Mouse (Mus musculus): Measurements from ENCODE around the gene Grm1. TPM values are rescaled to one million over a fixed set of nuclear protein-coding genes. Genes with fewer than 3 reads are reported as not detected.

Gene Grm1
- polyA plus RNA-seq, 1 experiment from 2014 or later = not detected

DNA sequence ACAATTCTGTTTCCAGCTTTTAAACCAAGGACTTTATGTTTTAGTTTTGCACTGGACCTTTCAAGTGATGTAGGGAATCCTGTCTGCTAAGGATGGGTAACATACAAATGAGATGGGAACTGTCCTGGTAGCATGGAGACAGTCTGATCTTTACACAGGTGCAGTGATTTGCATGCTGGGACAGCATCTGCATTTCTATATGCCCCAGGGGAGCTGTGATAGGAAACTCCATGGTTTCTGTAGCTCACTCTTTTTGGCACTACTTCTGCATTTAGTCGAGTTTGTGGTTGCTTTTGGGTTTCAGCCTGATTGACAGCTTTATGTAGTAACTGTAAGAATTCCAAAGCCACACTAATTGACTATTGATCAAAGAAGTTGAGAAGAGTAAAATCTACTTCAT, 381.3 kb downstream of the Grm1 start:
- H3K27ac ChIP-seq (ENCODE audit: low read length) = no peak overlapping the region
- 15% methylated on average over 1 of the region's 1 CpGs for WGBS (ENCODE audit: insufficient replicate concordance)
- H3K4me3 ChIP-seq (ENCODE audit: low read depth, low read length) = no peak overlapping the region
- H3K4me1 ChIP-seq (ENCODE audit: control insufficient read depth, low read depth, low read length) = no peaks in the 10 kb centered on the region
- ATAC-seq (ENCODE audit: low read depth) = no peak
- no peaks in the 10 kb centered on the region for H3K9me3 ChIP-seq (replicated peaks; ENCODE audit: control insufficient read depth, low read length)
- H3K27me3 ChIP-seq (ENCODE audit: control insufficient read depth, insufficient read depth, low read depth, low read length) = no peaks in the 10 kb centered on the region
- no peak overlapping the region for H3K4me2 ChIP-seq (ENCODE audit: low read depth, low read length)
- H3K9ac ChIP-seq (ENCODE audit: low read depth, low read length) = no peak overlapping the region
- H3K36me3 ChIP-seq (ENCODE audit: control insufficient read depth, insufficient read depth) = no peaks in the 10 kb centered on the region

DNA sequence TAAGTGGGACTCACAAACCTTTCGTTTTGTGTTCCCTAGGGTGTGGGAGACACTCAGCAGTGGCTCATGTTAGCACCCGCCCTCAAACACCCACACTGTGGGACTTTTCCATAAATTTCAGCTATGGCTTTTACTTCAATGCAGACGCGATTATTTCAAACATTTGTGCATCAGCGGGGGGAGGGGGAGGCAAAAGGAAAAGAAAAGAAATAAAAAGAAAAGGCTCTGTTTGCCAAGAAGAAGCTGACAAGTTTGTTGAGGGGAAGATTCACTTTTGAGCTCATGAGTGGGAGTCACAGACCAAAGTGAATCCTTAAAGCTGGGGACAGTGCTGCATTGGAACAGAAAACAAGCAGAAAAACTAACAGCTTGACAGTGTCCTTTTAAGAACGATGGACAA, 384.7 kb downstream of the Grm1 start:
- no peak overlapping the region for H3K4me3 ChIP-seq (ENCODE audit: low read depth, low read length)
- no peak overlapping the region for H3K27ac ChIP-seq (ENCODE audit: low read length)
- H3K4me1 ChIP-seq (ENCODE audit: control insufficient read depth, low read depth, low read length) = no peaks in the 10 kb centered on the region
- 65% methylated on average over 6 of the region's 6 CpGs for WGBS (ENCODE audit: insufficient replicate concordance)
- no peak for ATAC-seq (ENCODE audit: low read depth)
- no peaks in the 10 kb centered on the region for H3K27me3 ChIP-seq (ENCODE audit: control insufficient read depth, insufficient read depth, low read depth, low read length)
- H3K9me3 ChIP-seq (replicated peaks; ENCODE audit: control insufficient read depth, low read length) = no peaks in the 10 kb centered on the region
- no peak overlapping the region for H3K9ac ChIP-seq (ENCODE audit: low read depth, low read length)
- no peaks in the 10 kb centered on the region for H3K36me3 ChIP-seq (ENCODE audit: control insufficient read depth, insufficient read depth)
- H3K4me2 ChIP-seq (ENCODE audit: low read depth, low read length) = no peak overlapping the region

DNA sequence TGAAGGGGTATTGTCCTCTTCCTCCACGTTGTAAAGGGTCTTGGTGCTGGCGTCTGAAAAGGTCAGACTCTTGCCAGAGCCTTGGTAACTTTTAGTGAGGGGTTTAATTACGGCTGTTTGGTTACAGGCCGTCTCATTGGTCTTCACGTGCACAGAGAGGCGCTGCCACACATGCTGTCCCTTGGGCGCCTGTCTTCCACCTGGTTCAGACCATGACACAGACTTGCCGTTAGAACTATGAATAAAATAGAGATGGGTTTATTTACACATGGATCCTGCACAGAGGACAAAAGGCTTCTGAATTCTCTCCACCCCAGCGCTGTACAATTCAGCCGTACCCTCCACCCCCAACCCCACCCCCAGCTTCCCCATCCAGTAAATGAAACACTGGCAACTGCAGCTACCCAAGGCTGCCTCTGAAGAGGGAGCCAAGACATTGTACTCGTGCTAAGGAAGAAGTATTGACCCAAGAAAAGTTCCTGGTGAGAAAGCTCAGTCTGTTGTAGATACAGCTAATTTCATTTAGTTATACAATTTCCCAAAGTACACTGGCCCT, 392.4 kb downstream of the Grm1 start:
- Histone ChIP-seq H3K4me3 (ENCODE audit: low read depth, low read length) (no peak overlapping the region), H3K9ac (ENCODE audit: low read depth, low read length) (no peak overlapping the region), H3K9me3 (replicated peaks; ENCODE audit: control insufficient read depth, low read length) (no peaks in the 10 kb centered on the region)

DNA sequence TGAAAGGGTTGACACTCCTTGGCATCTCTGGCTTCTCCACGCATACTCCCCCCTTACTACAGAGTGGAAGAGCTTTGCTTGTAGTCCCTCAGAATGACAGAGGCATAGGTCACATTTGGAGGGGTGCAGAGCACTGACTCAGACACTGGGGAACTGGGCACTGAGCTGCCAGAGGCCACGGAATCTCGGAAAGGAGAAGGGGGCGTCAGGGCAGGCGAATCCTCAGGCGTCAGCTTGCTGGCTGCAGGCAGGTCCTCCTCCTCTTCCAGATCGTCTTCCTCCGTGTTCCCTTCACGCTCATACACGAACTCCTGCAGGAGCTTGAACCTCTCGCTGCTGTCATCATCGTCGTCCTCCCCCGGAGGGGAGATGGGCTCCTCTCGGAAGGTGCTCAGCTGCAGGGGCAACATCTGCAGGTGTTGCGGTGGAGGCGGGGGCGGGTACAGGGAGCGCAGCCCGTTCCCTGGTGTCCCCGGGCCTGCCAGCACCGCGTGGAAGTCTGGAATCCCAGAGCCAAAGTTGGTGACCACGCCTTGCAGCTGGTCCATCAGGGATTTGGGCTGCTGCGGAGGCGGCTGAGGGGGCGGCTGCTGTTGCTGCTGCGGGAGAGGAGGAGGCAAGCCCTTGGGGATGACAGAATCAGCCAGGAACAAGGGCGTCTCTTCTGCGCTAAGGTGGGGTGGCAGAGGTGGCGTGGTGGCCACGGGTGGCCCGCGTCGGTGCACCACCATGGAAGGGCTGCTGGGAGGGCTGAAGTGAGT, 393.1 kb downstream of the Grm1 start:
- 4% methylated on average over 35 of the region's 35 CpGs for WGBS (ENCODE audit: insufficient replicate concordance)
- Histone ChIP-seq H3K9ac (ENCODE audit: low read depth, low read length) (no peak overlapping the region), H3K4me3 (ENCODE audit: low read depth, low read length) (no peak overlapping the region), H3K9me3 (replicated peaks; ENCODE audit: control insufficient read depth, low read length) (no peaks in the 10 kb centered on the region), H3K27me3 (ENCODE audit: control insufficient read depth, insufficient read depth, low read depth, low read length) (no peaks in the 10 kb centered on the region), H3K36me3 (ENCODE audit: control insufficient read depth, insufficient read depth) (no peaks in the 10 kb centered on the region), H3K27ac (ENCODE audit: low read length) (no peak overlapping the region), H3K4me2 (ENCODE audit: low read depth, low read length) (no peak overlapping the region), H3K4me1 (ENCODE audit: control insufficient read depth, low read depth, low read length) (no peaks in the 10 kb centered on the region)
- no peak for ATAC-seq (ENCODE audit: low read depth)

More for the DNA sequence above, 392.4 kb downstream of the Grm1 start:
- H3K4me2 ChIP-seq (ENCODE audit: low read depth, low read length) = no peak overlapping the region
- no peaks in the 10 kb centered on the region for H3K27me3 ChIP-seq (ENCODE audit: control insufficient read depth, insufficient read depth, low read depth, low read length)
- H3K4me1 ChIP-seq (ENCODE audit: control insufficient read depth, low read depth, low read length) = no peaks in the 10 kb centered on the region
- ATAC-seq (ENCODE audit: low read depth) = no peak
- no peak overlapping the region for H3K27ac ChIP-seq (ENCODE audit: low read length)
- 19% methylated on average over 11 of the region's 11 CpGs for WGBS (ENCODE audit: insufficient replicate concordance)
- no peaks in the 10 kb centered on the region for H3K36me3 ChIP-seq (ENCODE audit: control insufficient read depth, insufficient read depth)

DNA sequence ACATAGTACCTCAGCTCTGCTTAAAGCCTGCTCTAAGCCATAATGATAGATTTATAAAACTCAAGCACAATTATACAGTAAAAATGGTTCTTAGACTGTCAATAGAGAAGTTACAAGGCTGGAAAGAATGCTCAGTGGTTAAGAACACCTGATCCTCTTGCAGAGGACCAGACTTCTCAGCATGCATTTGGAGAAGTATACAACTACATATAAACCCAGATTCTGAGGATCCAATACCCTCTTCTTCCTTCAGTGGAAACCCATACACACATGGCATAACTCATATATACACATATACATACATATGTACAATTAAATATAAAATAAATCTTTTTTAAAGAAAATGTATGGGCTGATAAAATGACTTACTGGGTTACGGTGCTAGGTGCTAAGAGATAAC, 401.1 kb downstream of the Grm1 start, which contains the start of gene Gm10944:
Gm10944 (plus strand) TSS at position 301 of the 400 bp plus-strand sequence.
- ATAC-seq (ENCODE audit: low read depth) = no peak

DNA sequence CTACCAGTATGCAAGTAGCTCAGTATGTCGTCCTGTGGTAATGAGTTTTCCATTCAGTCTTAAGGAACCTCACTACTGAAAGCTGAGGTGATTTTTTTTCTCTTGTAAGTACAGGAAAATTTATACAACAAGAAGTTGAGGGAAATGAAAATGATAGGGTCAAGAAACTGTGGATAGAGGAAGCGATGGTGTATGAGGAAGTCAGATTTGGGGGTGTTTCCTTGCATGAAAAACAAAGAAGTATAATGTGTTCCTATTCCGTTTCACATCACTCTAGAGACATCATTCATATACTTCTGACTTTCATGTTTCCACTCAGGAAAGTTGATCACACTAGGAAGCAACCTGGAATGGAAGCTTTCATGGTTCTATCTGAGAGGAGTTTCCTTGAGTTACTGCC, 422.2 kb downstream of the Grm1 start:
- H3K9ac ChIP-seq (ENCODE audit: low read depth, low read length) = no peak overlapping the region
- no peak overlapping the region for H3K4me3 ChIP-seq (ENCODE audit: low read depth, low read length)
- no peaks in the 10 kb centered on the region for H3K4me1 ChIP-seq (ENCODE audit: control insufficient read depth, low read depth, low read length)
- H3K9me3 ChIP-seq (replicated peaks; ENCODE audit: control insufficient read depth, low read length) = no peaks in the 10 kb centered on the region
- 33% methylated on average over 3 of the region's 3 CpGs for WGBS (ENCODE audit: insufficient replicate concordance)
- no peaks in the 10 kb centered on the region for H3K36me3 ChIP-seq (ENCODE audit: control insufficient read depth, insufficient read depth)
- ATAC-seq (ENCODE audit: low read depth) = no peak
- H3K27ac ChIP-seq (ENCODE audit: low read length) = no peak overlapping the region
- H3K27me3 ChIP-seq (ENCODE audit: control insufficient read depth, insufficient read depth, low read depth, low read length) = no peaks in the 10 kb centered on the region
- H3K4me2 ChIP-seq (ENCODE audit: low read depth, low read length) = no peak overlapping the region

More for the DNA sequence above, 401.1 kb downstream of the Grm1 start, which contains the start of gene Gm10944:
- no peak within 1 kb of the TSS for H3K9ac ChIP-seq (ENCODE audit: low read depth, low read length)
- no peaks in the 10 kb centered on the region for H3K4me1 ChIP-seq (ENCODE audit: control insufficient read depth, low read depth, low read length)
- no peaks in the 10 kb centered on the region for H3K27me3 ChIP-seq (ENCODE audit: control insufficient read depth, insufficient read depth, low read depth, low read length)
- no peak within 1 kb of the TSS for H3K4me3 ChIP-seq (ENCODE audit: low read depth, low read length)
- H3K27ac ChIP-seq (ENCODE audit: low read length) = no peak within 1 kb of the TSS
- no peak within 1 kb of the TSS for H3K4me2 ChIP-seq (ENCODE audit: low read depth, low read length)
- no peaks in the 10 kb centered on the region for H3K36me3 ChIP-seq (ENCODE audit: control insufficient read depth, insufficient read depth)
- no peaks in the 10 kb centered on the region for H3K9me3 ChIP-seq (replicated peaks; ENCODE audit: control insufficient read depth, low read length)
- 77% methylated on average over 1 of the region's 1 CpGs for WGBS (ENCODE audit: insufficient replicate concordance)

DNA sequence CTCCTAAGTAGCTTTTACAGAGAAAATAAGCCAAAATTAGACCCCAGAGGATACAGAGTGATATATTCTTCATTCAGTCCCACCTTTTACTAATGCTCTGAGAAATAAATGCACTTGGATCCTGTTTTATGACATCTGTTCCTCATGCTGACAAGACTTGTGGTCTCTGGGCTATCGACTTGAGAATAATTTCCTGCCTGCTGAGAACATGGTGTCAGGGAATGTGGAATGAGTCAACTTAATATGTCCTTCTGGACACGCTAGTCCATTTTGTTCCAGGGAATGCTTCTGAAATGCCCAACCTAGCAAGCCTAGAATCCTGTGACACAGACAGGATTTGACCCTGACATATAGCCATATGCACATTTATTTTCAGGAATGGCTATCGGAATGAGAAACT, 423.0 kb downstream of the Grm1 start:
- Histone ChIP-seq H3K27ac (ENCODE audit: low read length) (no peak overlapping the region), H3K9ac (ENCODE audit: low read depth, low read length) (no peak overlapping the region), H3K27me3 (ENCODE audit: control insufficient read depth, insufficient read depth, low read depth, low read length) (no peaks in the 10 kb centered on the region), H3K9me3 (replicated peaks; ENCODE audit: control insufficient read depth, low read length) (no peaks in the 10 kb centered on the region), H3K4me1 (ENCODE audit: control insufficient read depth, low read depth, low read length) (no peaks in the 10 kb centered on the region), H3K36me3 (ENCODE audit: control insufficient read depth, insufficient read depth) (no peaks in the 10 kb centered on the region), H3K4me3 (ENCODE audit: low read depth, low read length) (no peak overlapping the region), H3K4me2 (ENCODE audit: low read depth, low read length) (no peak overlapping the region)
- no peak for ATAC-seq (ENCODE audit: low read depth)
- 54% methylated on average over 3 of the region's 3 CpGs for WGBS (ENCODE audit: insufficient replicate concordance)

DNA sequence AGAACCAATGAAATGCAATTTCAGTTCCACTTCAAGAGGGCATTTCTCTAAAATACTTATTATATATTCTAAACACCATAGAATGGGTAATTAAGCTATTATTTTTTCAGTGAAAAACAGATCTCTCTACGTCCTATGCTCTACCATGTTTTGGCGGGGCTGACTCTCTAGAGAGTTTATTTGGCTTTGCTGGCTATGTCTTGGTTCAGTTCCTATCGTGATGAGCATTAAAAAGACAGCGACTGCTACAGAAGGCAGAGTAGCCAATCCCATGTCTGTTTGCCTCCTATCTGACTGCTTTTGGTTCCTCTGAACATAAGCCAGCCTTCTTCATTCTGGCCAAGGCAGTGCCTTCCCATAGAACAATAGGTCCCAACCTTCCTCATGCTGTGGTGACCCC, 425.5 kb downstream of the Grm1 start:
- no peaks in the 10 kb centered on the region for H3K36me3 ChIP-seq (ENCODE audit: control insufficient read depth, insufficient read depth)
- no peaks in the 10 kb centered on the region for H3K4me1 ChIP-seq (ENCODE audit: control insufficient read depth, low read depth, low read length)
- WGBS (ENCODE audit: insufficient replicate concordance) = 63% methylated on average over 4 of the region's 4 CpGs
- no peaks in the 10 kb centered on the region for H3K27me3 ChIP-seq (ENCODE audit: control insufficient read depth, insufficient read depth, low read depth, low read length)
- no peaks in the 10 kb centered on the region for H3K9me3 ChIP-seq (replicated peaks; ENCODE audit: control insufficient read depth, low read length)
- H3K4me3 ChIP-seq (ENCODE audit: low read depth, low read length) = no peak overlapping the region
- ATAC-seq (ENCODE audit: low read depth) = no peak
- no peak overlapping the region for H3K4me2 ChIP-seq (ENCODE audit: low read depth, low read length)
- no peak overlapping the region for H3K9ac ChIP-seq (ENCODE audit: low read depth, low read length)
- no peak overlapping the region for H3K27ac ChIP-seq (ENCODE audit: low read length)

DNA sequence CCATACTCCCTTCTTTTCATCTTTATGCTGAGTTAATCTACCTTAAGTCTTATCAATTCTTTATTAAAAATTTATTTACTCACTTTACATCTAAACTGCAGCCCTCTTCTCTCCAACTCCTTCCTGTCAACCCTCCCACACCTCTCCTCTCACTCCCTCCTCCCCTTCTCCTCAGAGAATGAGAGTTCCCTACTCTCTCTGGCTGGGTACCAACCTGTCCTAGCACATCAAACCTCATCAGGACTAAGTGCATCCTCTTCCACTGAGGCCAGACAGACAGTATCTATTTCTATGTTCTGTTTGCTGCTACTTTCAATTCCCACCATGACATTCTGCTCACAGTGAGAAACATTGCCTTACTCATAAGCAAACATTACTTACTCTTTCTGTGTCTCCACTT, 426.2 kb downstream of the Grm1 start:
- no peak overlapping the region for H3K9ac ChIP-seq (ENCODE audit: low read depth, low read length)
- no peaks in the 10 kb centered on the region for H3K9me3 ChIP-seq (replicated peaks; ENCODE audit: control insufficient read depth, low read length)
- no peak overlapping the region for H3K27ac ChIP-seq (ENCODE audit: low read length)
- no peak for ATAC-seq (ENCODE audit: low read depth)
- no peak overlapping the region for H3K4me3 ChIP-seq (ENCODE audit: low read depth, low read length)
- no peaks in the 10 kb centered on the region for H3K4me1 ChIP-seq (ENCODE audit: control insufficient read depth, low read depth, low read length)
- H3K36me3 ChIP-seq (ENCODE audit: control insufficient read depth, insufficient read depth) = no peaks in the 10 kb centered on the region
- H3K27me3 ChIP-seq (ENCODE audit: control insufficient read depth, insufficient read depth, low read depth, low read length) = no peaks in the 10 kb centered on the region
- H3K4me2 ChIP-seq (ENCODE audit: low read depth, low read length) = no peak overlapping the region

Measured in liver, embryonic 16.5 days (tissue).